Mouse (Mus musculus) limb, embryonic 12.5 days (tissue): Measurements from ENCODE around the gene Mttp. TPM values are rescaled to one million over a fixed set of nuclear protein-coding genes. Genes with fewer than 3 reads are reported as not detected.

Source experiments
- ATAC-seq: fragments of 200-750 bp; cut with Nextera tagmentation; 2 replicates; pipeline ENCODE4 v1.8.0; 2017; ENCODE audit warnings: low read depth, moderate TSS enrichment; ENCODE audit not compliant: insufficient number of reproducible peaks, insufficient read depth, low FRiP score, low TSS enrichment
- H3K27ac ChIP-seq: fragments of 300-500 bp; sonication (generic); 2 replicates; pipeline ENCODE4 v1.5.1; 2016; ENCODE audit warnings: mild to moderate bottlenecking, moderate library complexity
- H3K27me3 ChIP-seq: fragments of 300-500 bp; sonication (generic); 2 replicates; pipeline ENCODE4 v1.6.1; 2016; ENCODE audit warnings: mild to moderate bottlenecking, moderate library complexity
- H3K36me3 ChIP-seq: fragments of 300-500 bp; sonication (generic); 2 replicates; pipeline ENCODE4 v1.6.1; 2016; ENCODE audit warnings: mild to moderate bottlenecking, moderate library complexity
- H3K4me1 ChIP-seq: fragments of 300-500 bp; sonication (generic); replicated peaks from 2 replicates; pipeline ENCODE4 v1.6.1; 2016
- H3K4me2 ChIP-seq: fragments of 300-500 bp; sonication (generic); 2 replicates; pipeline ENCODE4 v1.6.1; 2016; ENCODE audit warnings: mild to moderate bottlenecking, moderate library complexity
- H3K4me3 ChIP-seq: fragments of 300-500 bp; sonication (generic); replicated peaks from 2 replicates; pipeline ENCODE4 v1.5.1; 2016; ENCODE audit warnings: mild to moderate bottlenecking
- H3K9ac ChIP-seq: fragments of 300-500 bp; sonication (generic); replicated peaks from 2 replicates; pipeline ENCODE4 v1.6.1; 2016; ENCODE audit warnings: mild to moderate bottlenecking, moderate library complexity
- H3K9me3 ChIP-seq: fragments of 300-500 bp; sonication (generic); 2 replicates; pipeline ENCODE4 v1.6.1; 2016; ENCODE audit warnings: mild to moderate bottlenecking, moderate library complexity
- WGBS: fragments of 180-500 bp; shearing (Covaris S2); methylation state at CpG from one replicate; pipeline ENCODE4 v1.1.7; 2016; 5-methylcytosine and 5-hydroxymethylcytosine counted together
- polyA plus RNA-seq: library from polyadenylated mRNA; unstranded; fragments of >200 nt; fragmentation: Nextera tagmentation; extraction: Ambion mirVana; gene quantifications from 2 replicates; pipeline ENCODE4 v1.2.1, GENCODE M21; 2016

The Mttp gene
- 8.9 and 9.2 TPM in 2 replicates for polyA plus RNA-seq

GRCm38 (mm10) chr3:138144642-138145171 is at the start of gene Mttp:
TSS of gene Mttp (minus strand) at chr3:138144968.
- H3K4me3 ChIP-seq = peak within 1 kb of the TSS; percentile 62
- peaks cover 11% of the 10 kb centered on the region for H3K36me3 ChIP-seq
- peak within 1 kb of the TSS; percentile 68 for H3K4me2 ChIP-seq
- peaks cover 3% of the 10 kb centered on the region; the same call in 1 of the 2 replicates for H3K4me1 ChIP-seq
- H3K9ac ChIP-seq = peak within 1 kb of the TSS; percentile 74
- no peaks in the 10 kb centered on the region for H3K27me3 ChIP-seq
- H3K9me3 ChIP-seq = no peaks in the 10 kb centered on the region
- H3K27ac ChIP-seq = peak within 1 kb of the TSS; percentile 99
- 6% methylated on average over 8 of the region's 8 CpGs for WGBS
- ATAC-seq = no peak

- no peak for ATAC-seq
- no peak within 1 kb of the TSS for H3K9ac ChIP-seq
- WGBS = 82% methylated on average over 15 of the region's 15 CpGs
These were observed 49.0 kb upstream of the Mttp start, which contains the start of gene 4930579F01Rik for GRCm38 (mm10) chr3:138193683-138194302. TSS of gene 4930579F01Rik (minus strand) at chr3:138193825.

GRCm38 (mm10) chr3:138192260-138192659 is 47.5 kb upstream of the Mttp start:
- Histone ChIP-seq H3K4me3 (no peak overlapping the region), H3K4me1 (no peaks in the 10 kb centered on the region), H3K27ac (no peak overlapping the region), H3K9ac (no peak overlapping the region), H3K36me3 (no peaks in the 10 kb centered on the region), H3K9me3 (no peaks in the 10 kb centered on the region), H3K27me3 (0 out of 2 replicates have a peak, but pooled peaks cover under 1% of the 10 kb centered on the region), H3K4me2 (no peak overlapping the region)
- no peak for ATAC-seq
- WGBS = 80% methylated on average over 7 of the region's 7 CpGs

More at GRCm38 (mm10) chr3:138193683-138194302, 49.0 kb upstream of the Mttp start, which contains the start of gene 4930579F01Rik:
- H3K4me3 ChIP-seq = no peak within 1 kb of the TSS
- no peaks in the 10 kb centered on the region for H3K9me3 ChIP-seq
- no peaks in the 10 kb centered on the region for H3K36me3 ChIP-seq
- no peak within 1 kb of the TSS for H3K4me2 ChIP-seq
- no peaks in the 10 kb centered on the region for H3K4me1 ChIP-seq
- H3K27me3 ChIP-seq = 0 out of 2 replicates have a peak, but pooled peaks cover 4% of the 10 kb centered on the region
- H3K27ac ChIP-seq = no peak within 1 kb of the TSS

GRCm38 (mm10) chr3:138185995-138186930 is 41.5 kb upstream of the Mttp start:
- Histone ChIP-seq H3K36me3 (no peaks in the 10 kb centered on the region), H3K4me2 (no peak overlapping the region), H3K27ac (no peak overlapping the region), H3K4me1 (no peaks in the 10 kb centered on the region), H3K4me3 (no peak overlapping the region), H3K27me3 (no peaks in the 10 kb centered on the region), H3K9me3 (no peaks in the 10 kb centered on the region), H3K9ac (no peak overlapping the region)
- no peak for ATAC-seq
- 91% methylated on average over 26 of the region's 26 CpGs for WGBS

- H3K9ac ChIP-seq = no peak overlapping the region
- no peaks in the 10 kb centered on the region for H3K36me3 ChIP-seq
- H3K27me3 ChIP-seq = no peaks in the 10 kb centered on the region
- no peaks in the 10 kb centered on the region for H3K4me1 ChIP-seq
- 72% methylated on average over 4 of the region's 4 CpGs for WGBS
- no peak overlapping the region for H3K4me3 ChIP-seq
- ATAC-seq = no peak
- no peaks in the 10 kb centered on the region for H3K9me3 ChIP-seq
- no peak overlapping the region for H3K4me2 ChIP-seq
- H3K27ac ChIP-seq = no peak overlapping the region
These were observed 40.5 kb upstream of the Mttp start for GRCm38 (mm10) chr3:138185290-138185689.

- Histone ChIP-seq H3K4me3 (no peak overlapping the region), H3K4me1 (no peaks in the 10 kb centered on the region), H3K9me3 (no peaks in the 10 kb centered on the region), H3K9ac (no peak overlapping the region), H3K4me2 (no peak overlapping the region), H3K27me3 (no peaks in the 10 kb centered on the region), H3K36me3 (no peaks in the 10 kb centered on the region), H3K27ac (no peak overlapping the region)
- ATAC-seq = no peak
- 87% methylated on average over 7 of the region's 7 CpGs for WGBS
These were observed 38.6 kb upstream of the Mttp start for GRCm38 (mm10) chr3:138183371-138183770.

- H3K4me1 ChIP-seq = no peaks in the 10 kb centered on the region
- H3K9ac ChIP-seq = no peak overlapping the region
- no peaks in the 10 kb centered on the region for H3K9me3 ChIP-seq
- H3K4me3 ChIP-seq = no peak overlapping the region
- ATAC-seq = no peak
- no peak overlapping the region for H3K27ac ChIP-seq
- no peaks in the 10 kb centered on the region for H3K36me3 ChIP-seq
- no peak overlapping the region for H3K4me2 ChIP-seq
- H3K27me3 ChIP-seq = no peaks in the 10 kb centered on the region
- 81% methylated on average over 2 of the region's 2 CpGs for WGBS
These were observed 37.3 kb upstream of the Mttp start for GRCm38 (mm10) chr3:138182019-138182418.

GRCm38 (mm10) chr3:138175551-138175950 is 30.8 kb upstream of the Mttp start:
- WGBS = 86% methylated on average over 6 of the region's 6 CpGs
- no peaks in the 10 kb centered on the region for H3K27me3 ChIP-seq
- no peak for ATAC-seq

GRCm38 (mm10) chr3:138173291-138173690 is 28.5 kb upstream of the Mttp start:
- no peak for ATAC-seq
- Histone ChIP-seq H3K4me3 (no peak overlapping the region), H3K9me3 (no peaks in the 10 kb centered on the region), H3K27ac (no peak overlapping the region), H3K27me3 (no peaks in the 10 kb centered on the region), H3K4me1 (no peaks in the 10 kb centered on the region), H3K9ac (no peak overlapping the region), H3K4me2 (no peak overlapping the region), H3K36me3 (no peaks in the 10 kb centered on the region)
- WGBS = 75% methylated on average over 10 of the region's 10 CpGs

More at GRCm38 (mm10) chr3:138175551-138175950, 30.8 kb upstream of the Mttp start:
- no peak overlapping the region for H3K9ac ChIP-seq
- no peak overlapping the region for H3K4me2 ChIP-seq
- no peak overlapping the region for H3K4me3 ChIP-seq
- H3K9me3 ChIP-seq = no peaks in the 10 kb centered on the region
- H3K36me3 ChIP-seq = no peaks in the 10 kb centered on the region
- no peak overlapping the region for H3K27ac ChIP-seq
- no peaks in the 10 kb centered on the region for H3K4me1 ChIP-seq

- no peak for ATAC-seq
- no peaks in the 10 kb centered on the region for H3K4me1 ChIP-seq
- H3K36me3 ChIP-seq = no peaks in the 10 kb centered on the region
- H3K4me2 ChIP-seq = no peak overlapping the region
- WGBS = 59% methylated on average over 4 of the region's 4 CpGs
- no peak overlapping the region for H3K27ac ChIP-seq
- no peaks in the 10 kb centered on the region for H3K27me3 ChIP-seq
- no peaks in the 10 kb centered on the region for H3K9me3 ChIP-seq
- H3K9ac ChIP-seq = no peak overlapping the region
- H3K4me3 ChIP-seq = no peak overlapping the region
These were observed 17.9 kb upstream of the Mttp start for GRCm38 (mm10) chr3:138162553-138163183.

GRCm38 (mm10) chr3:138161623-138162022 is 16.9 kb upstream of the Mttp start:
- H3K4me3 ChIP-seq = no peak overlapping the region
- ATAC-seq = no peak
- WGBS = 84% methylated on average over 10 of the region's 10 CpGs
- H3K27ac ChIP-seq = no peak overlapping the region
- H3K9me3 ChIP-seq = no peaks in the 10 kb centered on the region
- H3K4me1 ChIP-seq = no peaks in the 10 kb centered on the region
- H3K4me2 ChIP-seq = no peak overlapping the region
- no peaks in the 10 kb centered on the region for H3K27me3 ChIP-seq
- no peaks in the 10 kb centered on the region for H3K36me3 ChIP-seq
- H3K9ac ChIP-seq = no peak overlapping the region
